Mouse (Mus musculus) adrenal gland, adult 2 months (tissue): ENCODE measurements around the gene Gm3646. TPM values are rescaled to one million over a fixed set of nuclear protein-coding genes. Genes with fewer than 3 reads are reported as not detected.

Source experiments
- DNase-seq: peaks from one replicate; pipeline ENCODE4 v3.0.0; 2021
- polyA plus RNA-seq: library from polyadenylated mRNA; depleted of rRNA; stranded (reverse); fragments of >200 nt; gene quantifications from 2 replicates; pipeline ENCODE4 v1.2.3, GENCODE M21; 2012; rRNA removed
- total RNA-seq, 2 experiments: library from RNA; stranded (reverse); gene quantifications; 2 replicates each; pipeline ENCODE4 v1.2.3; 2021

The Gm3646 gene
- total and polyA plus RNA-seq, 3 experiments, result not detected

DNA sequence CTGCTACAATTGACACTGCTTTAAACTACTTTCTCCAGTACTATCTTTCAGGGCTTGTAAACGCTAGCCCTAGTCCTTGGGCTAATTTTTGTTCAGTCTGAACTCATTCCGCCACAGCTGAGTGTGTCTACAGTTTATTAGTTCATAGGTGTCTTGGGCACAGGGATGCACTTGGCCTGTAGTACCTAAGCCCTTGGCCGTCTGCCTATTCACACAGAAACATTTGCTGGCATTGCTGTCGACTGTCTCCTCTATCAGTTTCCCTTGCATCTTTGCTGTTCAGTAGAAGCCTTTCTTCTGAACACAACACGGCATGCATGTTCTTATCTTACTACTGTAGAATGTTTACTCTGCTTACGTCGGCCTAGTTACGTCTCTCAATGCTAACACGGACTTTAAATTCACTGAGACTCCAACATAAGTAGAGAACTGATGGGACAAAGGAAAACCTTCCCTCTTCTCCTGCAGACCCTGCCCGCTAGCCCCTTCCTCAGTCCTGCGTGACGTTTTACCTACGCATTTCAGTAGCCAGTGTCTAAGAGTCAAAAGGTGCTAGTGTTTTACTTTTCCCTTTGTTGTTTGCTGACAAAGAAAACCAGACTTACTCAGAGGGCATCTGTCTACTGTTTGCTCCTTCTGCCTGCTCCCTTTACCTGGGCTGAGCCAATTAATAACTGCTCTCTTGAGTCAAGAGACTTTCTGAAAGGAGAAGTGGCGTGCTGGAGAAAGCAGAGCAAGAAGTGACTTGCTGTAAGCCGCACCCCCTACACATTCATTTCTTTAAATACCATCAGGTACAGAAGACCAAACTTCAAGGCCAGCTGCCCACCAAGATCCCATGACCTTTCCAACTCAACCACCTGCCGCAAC lies 25.8 kb downstream of the Gm3646 start:
- DNase-seq, result no peak

- no peak for DNase-seq
Observed at GRCm38 (mm10) chr1:39773991-39774729, 31.0 kb downstream of the Gm3646 start.

DNA sequence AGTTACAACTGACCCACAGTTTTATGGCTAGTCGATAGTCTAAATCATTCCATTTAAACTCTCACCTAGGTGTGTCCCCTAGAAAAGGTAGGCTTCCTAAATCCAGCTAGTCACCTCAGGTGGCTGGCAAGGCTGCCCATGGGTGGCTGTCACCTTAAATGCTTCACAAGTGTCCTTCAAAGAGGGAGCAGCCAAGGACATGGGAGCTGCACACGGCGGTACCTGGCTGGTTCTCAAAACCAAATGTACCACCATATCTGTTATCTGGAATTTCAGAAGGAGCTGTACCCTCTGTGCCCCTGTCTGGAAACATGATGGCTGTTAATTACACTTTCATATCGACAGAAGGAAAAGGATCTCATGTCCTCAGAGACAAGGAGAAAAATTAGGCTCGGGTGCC lies 31.6 kb downstream of the Gm3646 start:
- no peak for DNase-seq

DNA sequence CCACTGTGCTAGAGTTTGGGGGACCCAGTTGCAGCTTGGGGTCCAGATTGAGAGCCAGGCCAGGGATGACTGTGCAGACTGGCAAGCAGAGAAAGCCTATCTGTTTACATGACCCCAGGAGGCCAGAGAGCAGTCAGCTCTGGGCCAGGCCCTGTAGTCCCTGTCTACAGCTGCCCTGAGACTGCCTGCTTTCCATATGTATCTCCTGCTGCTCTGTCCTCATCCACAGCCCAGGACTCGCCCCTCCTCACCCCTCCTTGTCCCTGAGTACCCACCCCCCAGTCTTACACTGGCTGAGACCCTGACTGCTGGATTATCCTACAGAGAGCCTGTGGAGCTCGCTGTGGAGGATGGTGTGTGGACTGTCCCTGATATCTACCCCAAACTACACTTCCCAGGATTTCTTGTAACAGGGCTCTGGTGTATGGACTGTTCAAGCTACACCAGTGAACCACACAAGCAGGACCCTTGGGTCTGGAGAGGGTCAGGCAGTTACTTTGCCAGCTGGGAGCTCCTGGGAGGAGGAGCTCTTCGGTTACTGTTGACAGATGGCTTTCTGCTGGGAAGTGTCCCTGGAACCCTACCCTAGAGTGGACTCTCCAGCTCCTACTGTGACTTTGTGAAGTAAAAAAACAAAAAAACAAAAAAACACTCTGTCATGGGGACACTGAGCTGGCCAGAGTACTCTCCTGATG lies 32.6 kb downstream of the Gm3646 start:
- no peak for DNase-seq

GRCm38 (mm10) chr1:39770436-39770835 lies 34.7 kb downstream of the Gm3646 start:
- DNase-seq, result no peak

DNA sequence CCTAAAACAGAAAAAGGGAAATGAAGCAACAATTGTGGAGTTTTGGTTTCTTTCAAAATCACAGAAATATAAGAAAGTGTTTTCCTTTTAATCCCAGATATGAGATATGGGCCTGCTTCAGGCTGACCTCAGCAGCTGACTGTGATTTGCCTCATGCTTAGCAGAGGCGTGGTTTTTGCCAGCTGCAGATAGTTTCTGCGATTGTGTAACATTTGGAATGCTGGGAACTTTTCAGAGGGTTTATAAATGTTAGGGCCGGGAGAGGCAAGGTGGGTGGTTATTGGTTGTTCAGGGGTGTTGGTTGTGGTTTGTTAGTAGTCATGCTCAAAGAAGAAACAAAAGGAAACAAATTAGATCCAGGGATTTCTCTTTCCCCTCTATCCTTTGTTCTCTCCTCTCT lies 37.1 kb downstream of the Gm3646 start:
- no peak for DNase-seq

DNA sequence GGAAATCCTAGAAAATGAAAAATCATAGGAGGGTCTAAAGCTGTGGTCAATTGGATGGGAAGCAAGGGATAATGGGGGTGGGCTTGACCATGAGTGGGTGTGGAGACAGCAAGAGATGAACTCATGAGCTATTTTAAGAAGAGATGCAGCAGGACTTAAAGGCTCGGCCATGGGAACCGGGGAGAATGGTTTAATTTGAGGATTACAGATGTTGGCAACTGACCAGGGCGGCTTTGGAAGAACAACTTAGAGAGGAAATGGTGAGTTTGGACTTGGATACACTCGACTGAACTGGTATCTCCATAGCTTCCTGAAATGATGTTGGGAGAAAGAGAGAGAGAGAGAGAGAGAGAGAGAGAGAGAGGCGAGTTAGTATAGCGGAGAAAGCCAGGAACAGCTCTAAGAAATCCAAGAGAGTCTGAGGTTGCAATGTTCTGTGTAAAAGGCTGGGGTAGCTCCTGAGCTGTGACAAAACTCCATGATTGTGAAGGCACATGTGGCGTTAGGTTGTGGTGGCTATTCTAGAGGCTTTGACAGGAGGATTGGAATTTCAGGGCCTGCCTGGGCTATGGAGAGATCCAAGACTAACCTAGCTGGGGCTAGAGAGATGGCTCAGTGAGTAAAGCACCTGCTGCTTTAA lies 39.2 kb downstream of the Gm3646 start:
- DNase-seq, result no peak

- DNase-seq, result peak; percentile 91
Observed at GRCm38 (mm10) chr1:39762025-39762370, 43.1 kb downstream of the Gm3646 start.

DNA sequence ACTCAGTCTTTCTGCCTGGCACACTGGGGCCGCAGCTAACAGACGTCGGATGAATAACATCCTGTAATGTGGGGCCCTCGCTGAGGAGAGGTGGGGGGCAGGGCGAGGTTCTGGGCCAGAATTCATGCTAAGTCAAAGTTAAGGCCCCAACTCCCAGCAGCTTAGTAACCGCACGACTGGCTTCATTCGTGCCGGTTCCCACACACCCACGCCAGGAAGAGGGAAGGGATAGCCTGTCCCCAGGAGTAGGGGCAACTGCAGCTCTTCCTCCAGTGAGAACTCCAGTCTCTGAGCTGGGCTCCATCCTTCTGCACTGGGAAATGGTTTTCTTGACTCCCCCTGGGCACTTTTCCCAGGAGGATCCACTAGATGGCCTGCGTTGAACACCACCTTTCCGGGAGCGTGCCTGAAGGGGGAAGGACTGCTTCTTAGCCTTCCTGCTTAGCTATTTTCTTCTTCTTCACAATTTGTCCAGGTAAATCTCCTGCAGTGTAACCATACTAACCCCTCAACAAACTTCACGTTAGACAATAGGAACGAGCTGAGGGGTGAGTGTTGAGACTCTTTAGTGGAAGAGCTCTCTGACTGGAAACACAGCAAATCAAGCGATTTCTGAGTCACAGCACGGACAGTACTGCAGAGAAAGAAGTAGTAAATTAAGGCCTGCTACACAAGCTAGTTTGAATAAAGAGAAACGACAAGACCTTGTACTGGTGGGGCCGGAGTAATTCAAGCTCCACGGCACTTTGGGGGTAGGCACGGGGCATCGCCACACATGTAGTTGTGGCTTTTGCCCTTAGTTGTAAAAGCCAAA lies 43.7 kb downstream of the Gm3646 start:
- peak; percentile 84 for DNase-seq

GRCm38 (mm10) chr1:39760181-39760715 lies 44.9 kb downstream of the Gm3646 start:
- no peak for DNase-seq

- peak; percentile 57 for DNase-seq
Observed at GRCm38 (mm10) chr1:39759231-39760175, 45.6 kb downstream of the Gm3646 start.

DNA sequence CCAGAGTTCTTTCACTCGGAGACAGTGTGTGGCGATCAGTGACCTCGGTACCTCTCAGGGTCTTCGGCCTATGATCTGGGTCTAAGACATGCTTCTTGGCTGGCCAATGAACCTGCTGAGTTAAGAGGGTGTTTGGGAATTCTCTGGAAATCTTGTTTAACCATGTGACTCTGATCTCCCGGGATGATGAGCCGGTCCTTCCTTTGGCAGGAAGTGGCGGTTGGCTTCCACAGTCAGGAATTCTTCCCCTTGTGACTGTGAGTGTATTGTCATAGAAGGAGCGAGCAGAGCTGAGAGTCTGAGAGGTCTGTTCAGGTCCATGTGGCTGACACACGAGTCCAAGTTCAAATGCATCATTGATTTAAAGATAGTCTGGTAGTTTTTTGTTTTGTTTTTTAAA lies 46.9 kb downstream of the Gm3646 start:
- no peak for DNase-seq

DNA sequence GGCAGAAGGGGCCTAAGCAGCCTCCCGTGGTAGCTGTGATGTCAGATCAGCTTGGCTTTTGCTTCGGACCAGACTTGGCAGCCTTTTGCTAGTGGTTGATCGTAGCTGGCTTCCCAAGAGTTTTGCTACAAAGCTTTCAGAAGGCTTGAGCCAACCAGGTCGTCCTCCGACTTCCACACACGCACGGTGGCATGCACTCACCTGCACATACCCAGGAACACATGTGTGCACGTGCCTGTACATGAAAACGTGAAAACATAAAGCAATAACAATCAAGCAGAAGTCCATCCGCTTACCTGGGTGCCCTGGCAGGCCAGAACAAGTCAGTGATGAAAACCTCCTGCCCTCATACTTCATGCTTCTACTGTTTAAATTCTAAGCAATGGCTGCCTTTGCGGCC lies 48.2 kb downstream of the Gm3646 start:
- no peak for DNase-seq

- DNase-seq, result peak; percentile 38
Observed at GRCm38 (mm10) chr1:39754224-39754957, 50.7 kb downstream of the Gm3646 start.

Other genes starting within 250 kb of the Gm3646 start
- 10 to 100 TPM; 39.1 to 42.5 TPM for gene Rnf149, start 227.9 kb downstream of the Gm3646 start, total RNA-seq
- 30.0 and 66.9 TPM in 2 replicates for gene Rnf149, start 227.9 kb downstream of the Gm3646 start, polyA plus RNA-seq
- gene Creg2, start 153.9 kb downstream of the Gm3646 start, total RNA-seq, result under 1 TPM; 0.26 to 0.48 TPM
- 0.03 and 0.19 TPM in 2 replicates for gene Creg2, start 153.9 kb downstream of the Gm3646 start, polyA plus RNA-seq
- gene Rfx8, start 84.3 kb downstream of the Gm3646 start, total RNA-seq, result not detected
- 0.10 TPM in 1 of 2 replicates, not detected in the other for gene Rfx8, start 84.3 kb downstream of the Gm3646 start, polyA plus RNA-seq
- 100 to 1,000 TPM in 1 of 2 experiments, 10 to 100 TPM in 1; 97.5 to 127 TPM for gene Map4k4, start 95.6 kb upstream of the Gm3646 start, total RNA-seq
- 44.9 and 46.6 TPM in 2 replicates for gene Map4k4, start 95.6 kb upstream of the Gm3646 start, polyA plus RNA-seq